Mouse (Mus musculus) embryo, embryonic 11 days (tissue): ENCODE data around the gene Tmem40.

ENCODE experiments used
- DNase-seq: peaks from one replicate; pipeline ENCODE4 v3.0.0-alpha.2; 2015

Gene Tmem40

DNA sequence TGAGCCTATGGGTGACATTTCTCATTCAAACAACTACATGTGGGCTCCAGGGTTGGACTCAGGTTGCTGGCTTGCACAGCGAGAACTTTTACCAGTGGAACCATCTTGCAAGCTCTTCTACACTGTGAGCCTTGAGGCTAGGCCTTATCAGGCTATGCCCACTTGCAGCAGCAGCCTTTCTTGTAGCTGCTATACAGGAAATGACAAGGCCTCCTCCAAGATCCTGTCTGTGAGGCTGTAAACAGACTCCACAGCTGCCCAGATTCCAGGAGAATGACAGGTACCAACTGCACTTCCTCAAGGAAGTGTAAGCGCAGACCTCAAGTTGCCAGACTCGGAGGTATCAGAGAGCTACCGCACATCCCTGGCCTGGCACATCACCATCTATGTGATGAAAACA is 6.0 kb upstream of the Tmem40 start:
- DNase-seq = no peak

DNA sequence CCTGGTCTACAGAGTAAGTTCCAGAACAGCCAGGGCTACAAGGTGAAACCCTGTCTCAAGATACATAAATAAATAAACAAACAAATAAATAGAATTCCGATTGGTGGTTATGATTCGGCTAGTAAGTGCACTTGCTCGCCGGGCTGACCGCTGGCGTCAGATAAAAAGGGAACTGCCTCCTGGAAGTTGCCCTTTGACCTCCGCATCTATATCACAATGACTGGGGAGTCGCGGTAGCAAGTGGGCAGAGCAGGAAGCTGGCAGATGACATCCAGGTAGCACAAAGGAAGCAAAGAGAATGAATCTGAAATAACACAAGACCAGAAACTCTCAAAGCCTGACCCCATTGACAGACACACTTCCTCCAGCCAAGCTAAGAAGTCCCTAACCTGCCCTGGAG is 5.1 kb upstream of the Tmem40 start:
- peak; percentile 33 for DNase-seq

GRCm38 (mm10) chr6:115764179-115764578 is 2.0 kb upstream of the Tmem40 start:
- peak; percentile 90 for DNase-seq

- no peak for DNase-seq
These were observed 1.2 kb downstream of the Tmem40 start for GRCm38 (mm10) chr6:115760982-115761381.

- no peak for DNase-seq
These were observed 2.1 kb downstream of the Tmem40 start for GRCm38 (mm10) chr6:115760137-115760536.

- peak; percentile 12 for DNase-seq
These were observed 2.7 kb downstream of the Tmem40 start for GRCm38 (mm10) chr6:115759461-115759860.

GRCm38 (mm10) chr6:115758981-115759435 is 3.2 kb downstream of the Tmem40 start:
- no peak for DNase-seq

DNA sequence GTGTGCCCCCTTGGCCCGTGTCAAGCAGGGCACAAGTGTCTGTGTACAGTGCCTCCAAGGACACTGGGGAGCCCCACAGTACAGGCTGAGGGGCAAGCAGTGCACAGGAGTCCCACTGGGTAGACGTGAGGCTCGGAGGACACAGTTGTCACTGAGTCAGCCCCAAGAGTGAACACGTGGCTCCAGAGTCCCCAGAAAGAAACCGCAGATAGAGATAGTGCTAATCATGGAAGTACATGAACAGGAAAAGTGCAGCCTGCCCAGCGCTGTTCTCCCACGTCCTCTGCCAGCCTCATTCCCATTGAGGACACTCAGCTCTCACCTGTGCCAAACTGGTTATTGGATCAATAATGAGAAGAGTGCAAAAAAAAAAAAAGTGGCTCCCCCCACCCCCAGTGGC is 6.7 kb downstream of the Tmem40 start:
- DNase-seq = no peak

- no peak for DNase-seq
These were observed 15.9 kb downstream of the Tmem40 start for GRCm38 (mm10) chr6:115746326-115746725.

DNA sequence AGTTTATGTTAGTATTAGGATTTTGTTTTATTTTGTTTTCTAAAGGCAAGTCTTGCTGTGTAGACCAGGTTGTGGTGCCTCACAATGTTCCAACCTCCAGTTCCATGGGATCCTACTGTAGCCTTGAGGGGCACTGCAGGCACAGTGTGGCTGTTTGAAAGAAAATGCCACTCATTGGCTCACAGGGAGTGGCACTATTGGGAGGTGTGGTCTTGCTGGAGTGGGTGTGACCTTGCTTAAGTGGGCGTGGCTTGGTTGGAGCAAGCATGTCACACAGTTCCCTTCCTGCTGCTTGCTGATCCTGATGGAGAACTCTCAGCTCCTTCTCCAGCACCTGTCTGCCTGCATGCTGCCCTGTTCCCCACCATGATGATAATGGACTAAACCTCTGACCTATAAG is 18.6 kb downstream of the Tmem40 start:
- DNase-seq = no peak

GRCm38 (mm10) chr6:115739056-115739455 is 23.2 kb downstream of the Tmem40 start:
- DNase-seq = no peak

DNA sequence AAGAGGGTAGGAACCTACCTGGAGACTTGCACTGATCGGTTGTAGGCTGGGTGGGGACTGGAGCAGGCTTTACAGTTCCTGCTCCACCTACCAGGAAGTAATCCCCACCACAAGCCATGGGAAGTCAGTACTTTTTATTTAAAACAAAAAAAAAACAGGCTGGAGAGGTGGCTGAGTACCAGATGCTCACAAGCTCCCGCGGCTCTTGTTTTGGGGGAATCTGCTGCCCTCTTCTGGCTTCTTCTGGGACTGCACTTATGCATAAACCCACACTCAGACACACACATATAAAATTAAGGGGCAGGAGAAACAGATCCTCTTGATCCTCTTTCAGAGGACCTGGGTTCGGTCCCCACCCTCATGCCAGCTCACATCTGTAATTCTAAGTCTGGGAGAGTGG is 27.3 kb downstream of the Tmem40 start:
- peak; percentile 40 for DNase-seq

GRCm38 (mm10) chr6:115732341-115732928 is 29.8 kb downstream of the Tmem40 start:
- DNase-seq = no peak

- DNase-seq = no peak
These were observed 31.5 kb downstream of the Tmem40 start for GRCm38 (mm10) chr6:115730560-115731342.

GRCm38 (mm10) chr6:115727570-115727969 is 34.6 kb downstream of the Tmem40 start:
- DNase-seq = no peak

DNA sequence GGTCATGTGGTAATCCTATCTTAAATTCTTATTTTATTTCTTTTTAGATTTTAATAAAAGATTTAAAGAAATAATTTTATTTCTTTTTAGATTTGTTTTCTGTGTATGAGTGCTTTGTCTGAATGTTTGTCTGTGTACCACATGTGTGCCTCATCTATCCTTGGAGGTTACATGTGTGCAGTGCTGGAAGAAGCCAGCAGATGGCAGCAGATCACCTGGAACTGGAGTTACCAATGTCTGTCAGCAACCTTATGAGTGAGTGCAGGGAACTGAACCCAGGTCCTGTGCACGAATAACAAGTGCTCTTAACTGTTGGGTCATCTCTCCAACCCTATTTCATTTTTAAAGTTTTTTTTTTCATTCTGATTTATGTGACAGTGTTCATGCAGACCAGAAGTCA is 35.1 kb downstream of the Tmem40 start:
- DNase-seq = peak; percentile 60

DNA sequence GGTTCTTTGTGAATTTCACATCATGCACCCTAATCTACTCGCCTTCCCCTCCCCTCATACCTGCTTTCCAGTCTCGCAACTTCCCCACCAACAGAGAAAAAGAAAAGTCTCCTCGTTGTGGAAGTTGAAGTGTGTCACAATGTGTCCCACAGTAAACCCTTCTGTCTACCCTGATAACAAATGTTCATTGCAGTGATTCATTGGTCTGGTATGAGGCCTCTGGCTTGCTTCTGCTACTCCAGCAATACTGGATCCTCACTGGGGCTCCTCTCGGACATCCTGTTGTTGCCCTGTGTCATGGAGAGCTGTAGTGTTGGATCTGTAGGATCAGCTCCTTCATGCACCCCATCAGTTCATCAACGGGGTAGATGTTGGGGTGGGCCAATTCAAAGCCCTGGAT is 40.0 kb downstream of the Tmem40 start:
- no peak for DNase-seq

DNA sequence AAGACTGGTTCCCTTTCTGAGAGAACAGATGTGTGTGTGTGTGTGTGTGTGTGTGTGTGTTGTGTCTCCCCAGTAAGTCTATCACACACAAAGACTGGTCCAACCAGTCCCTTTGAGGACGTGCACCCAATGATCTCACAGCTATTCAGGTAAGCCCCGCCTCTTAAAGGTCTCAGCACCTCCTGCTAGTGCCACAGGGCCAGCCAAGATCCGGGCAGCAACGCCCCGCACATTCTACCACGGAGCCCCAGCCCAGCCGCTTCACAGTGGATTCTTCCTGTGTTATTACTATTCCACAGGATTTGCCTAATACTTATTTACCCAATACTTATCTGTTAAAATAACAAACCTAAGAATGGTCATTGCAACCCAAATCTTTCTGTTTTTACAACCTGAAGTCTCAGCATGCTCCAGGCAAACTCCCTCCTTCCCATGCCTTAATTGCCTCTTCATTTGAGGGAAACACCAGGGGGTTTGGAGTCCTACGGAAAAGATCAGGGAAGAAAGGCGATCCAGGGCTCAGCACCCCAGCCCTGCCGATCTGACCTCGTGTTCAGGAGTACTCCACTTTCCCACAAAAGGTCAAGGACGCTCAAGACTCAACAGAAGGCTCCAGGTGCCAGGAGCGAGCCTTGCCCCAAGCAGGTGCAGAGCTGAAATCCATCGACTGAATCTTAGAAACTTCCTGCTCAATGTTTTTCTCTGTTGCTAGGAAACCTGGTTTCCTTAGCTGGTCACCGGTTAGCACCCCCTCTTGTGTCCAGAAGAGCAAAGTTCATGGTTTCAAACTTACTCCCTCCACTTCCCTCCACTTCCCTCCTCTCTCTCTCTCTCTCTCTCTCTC is 44.3 kb downstream of the Tmem40 start:
- DNase-seq = peak; percentile 75

- DNase-seq = no peak
These were observed 45.0 kb downstream of the Tmem40 start for GRCm38 (mm10) chr6:115717101-115717652.

- DNase-seq = no peak
These were observed 50.9 kb downstream of the Tmem40 start for GRCm38 (mm10) chr6:115711261-115711660.

DNA sequence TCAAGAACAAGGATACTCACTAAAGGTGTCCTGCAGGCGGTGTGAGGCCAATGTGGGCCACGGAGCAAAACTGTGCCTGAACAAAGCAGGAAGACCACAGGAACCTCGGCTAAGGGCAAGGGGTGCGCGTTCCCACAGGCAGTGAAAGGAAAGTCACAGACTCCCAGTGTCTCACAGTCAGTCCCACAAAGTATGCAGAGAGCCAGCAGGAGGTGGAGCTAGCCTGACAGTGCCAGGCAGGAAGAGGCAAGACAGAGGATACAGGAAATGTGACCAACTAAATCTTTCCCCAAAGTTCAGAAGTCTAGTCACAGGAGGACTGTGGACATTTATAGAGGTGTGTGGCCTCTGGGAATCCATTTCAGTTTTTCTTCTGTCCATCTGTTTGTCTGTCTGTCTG is 59.3 kb downstream of the Tmem40 start:
- no peak for DNase-seq

DNA sequence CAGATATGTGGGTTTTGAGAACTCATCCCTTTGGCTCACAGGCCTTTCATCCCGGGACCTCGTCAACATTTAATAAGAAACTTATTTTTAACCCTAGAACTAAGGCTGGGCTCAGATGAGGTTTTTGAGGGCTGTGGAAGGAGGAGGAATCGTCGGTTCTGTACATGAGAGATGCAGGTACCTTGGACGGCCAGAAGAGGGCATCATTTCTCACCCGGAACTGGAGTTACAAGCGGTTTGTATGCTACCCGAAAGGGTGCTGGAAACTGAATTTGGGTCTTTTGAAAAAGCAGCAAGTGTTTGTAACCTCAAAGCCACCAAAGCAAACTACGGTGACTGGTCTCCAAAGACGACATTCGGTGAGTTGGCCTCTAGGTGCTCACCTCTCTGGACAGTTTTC is 60.9 kb downstream of the Tmem40 start:
- peak; percentile 15 for DNase-seq

GRCm38 (mm10) chr6:115700778-115701177 is 61.4 kb downstream of the Tmem40 start:
- DNase-seq = no peak
